Mouse (Mus musculus) brown adipose tissue, adult 24 weeks (tissue): ENCODE results near the gene Fkbp8. TPM values are rescaled to one million over a fixed set of nuclear protein-coding genes. Genes with fewer than 3 reads are reported as not detected.
A peak's percentile ranks its signal among the peaks of the same experiment; 100 is the strongest.

ENCODE experiments used
- H3K27ac ChIP-seq: fragments of 200-500 bp; replicated peaks from 2 replicates; pipeline ENCODE4 v1.5.1; 2012; ENCODE audit warnings: low read depth, mild to moderate bottlenecking, low read length
- H3K4me1 ChIP-seq: fragments of 200-500 bp; 2 replicates; pipeline ENCODE4 v1.6.1; 2012; ENCODE audit warnings: low read length, mixed read lengths; ENCODE audit not compliant: control insufficient read depth, insufficient read depth, insufficient read length
- H3K4me3 ChIP-seq: fragments of 200-500 bp; 2 replicates; pipeline ENCODE4 v1.5.1; 2012; ENCODE audit warnings: low read depth, mild to moderate bottlenecking, low read length, moderate library complexity; ENCODE audit not compliant: insufficient read depth
- polyA plus RNA-seq: library from polyadenylated mRNA; stranded (reverse); fragments of >200 nt; gene quantifications from 2 replicates; pipeline ENCODE4 v1.2.4, GENCODE M21; 2012; ENCODE audit not compliant: missing spikeins, insufficient read depth, insufficient read length

The Fkbp8 gene
- polyA plus RNA-seq, 1 experiment, result 90.9 TPM

DNA sequence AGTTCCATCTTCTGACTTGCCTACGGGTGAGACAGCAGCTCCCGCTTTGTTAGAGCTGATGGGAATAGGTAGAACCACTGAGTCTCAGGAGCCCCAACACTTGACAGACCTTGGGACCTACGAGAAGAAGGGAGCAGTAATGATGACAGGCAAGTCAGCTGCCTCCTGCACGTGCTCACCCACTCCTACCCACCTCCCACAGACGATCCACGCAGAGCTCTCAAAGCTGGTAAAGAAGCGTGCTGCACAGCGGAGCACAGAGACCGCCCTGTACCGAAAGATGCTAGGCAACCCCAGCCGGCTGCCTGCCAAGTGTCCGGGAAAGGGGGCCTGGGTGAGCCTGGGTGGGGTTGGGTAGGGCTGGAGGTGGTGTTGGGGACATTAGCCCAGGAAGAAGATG is 6.8 kb downstream of the Fkbp8 start:
- H3K27ac ChIP-seq, result no peak overlapping the region
- peaks cover 2% of the 10 kb centered on the region for H3K4me1 ChIP-seq
- H3K4me3 ChIP-seq, result no peak overlapping the region

GRCm38 (mm10) chr8:70535221-70535620 is 7.7 kb downstream of the Fkbp8 start:
- Histone ChIP-seq H3K4me1 (no peaks in the 10 kb centered on the region; the same call in 1 of the 2 replicates), H3K4me3 (no peak overlapping the region), H3K27ac (no peak overlapping the region)

DNA sequence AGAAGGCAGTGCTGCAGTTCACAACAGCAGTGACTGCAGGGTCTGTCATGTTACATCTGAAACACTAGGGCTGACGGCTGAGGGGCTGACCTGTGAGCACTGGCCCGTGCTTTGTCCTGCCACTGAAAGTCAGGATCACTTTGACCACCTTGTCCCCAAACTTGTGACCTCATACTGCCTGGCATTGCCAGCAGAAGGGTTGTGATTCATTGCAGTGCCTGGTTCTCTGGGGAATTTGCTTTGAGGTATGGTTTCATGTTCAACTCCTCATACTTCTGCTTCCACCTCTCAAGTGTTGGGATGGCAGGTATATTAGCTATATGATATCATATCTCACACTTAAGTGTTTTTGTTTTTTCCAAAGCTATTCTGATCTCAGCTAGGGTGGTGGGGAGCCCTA is 8.2 kb downstream of the Fkbp8 start:
- Histone ChIP-seq H3K4me1 (peaks cover 3% of the 10 kb centered on the region; the same call in 1 of the 2 replicates), H3K4me3 (no peak overlapping the region), H3K27ac (no peak overlapping the region)

GRCm38 (mm10) chr8:70538024-70538579 is 10.6 kb downstream of the Fkbp8 start:
- Histone ChIP-seq H3K4me3 (peak overlapping the region; percentile 61), H3K27ac (peak overlapping the region; percentile 65), H3K4me1 (peaks cover 16% of the 10 kb centered on the region)

GRCm38 (mm10) chr8:70538633-70539076 is 11.1 kb downstream of the Fkbp8 start:
- Histone ChIP-seq H3K27ac (peak overlapping the region; percentile 92), H3K4me3 (peak overlapping the region; percentile 72), H3K4me1 (peaks cover 21% of the 10 kb centered on the region)

GRCm38 (mm10) chr8:70539077-70539813 is 11.7 kb downstream of the Fkbp8 start, which contains the start of gene Ell:
TSS of gene Ell (plus strand) at chr8:70539457.
- Histone ChIP-seq H3K4me1 (peaks cover 26% of the 10 kb centered on the region), H3K4me3 (peak within 1 kb of the TSS; percentile 87), H3K27ac (peak within 1 kb of the TSS; percentile 92)

- Histone ChIP-seq H3K27ac (peak overlapping the region; percentile 89), H3K4me3 (peak overlapping the region; percentile 87), H3K4me1 (peaks cover 31% of the 10 kb centered on the region)
Observed at GRCm38 (mm10) chr8:70540013-70540506, 12.5 kb downstream of the Fkbp8 start.

DNA sequence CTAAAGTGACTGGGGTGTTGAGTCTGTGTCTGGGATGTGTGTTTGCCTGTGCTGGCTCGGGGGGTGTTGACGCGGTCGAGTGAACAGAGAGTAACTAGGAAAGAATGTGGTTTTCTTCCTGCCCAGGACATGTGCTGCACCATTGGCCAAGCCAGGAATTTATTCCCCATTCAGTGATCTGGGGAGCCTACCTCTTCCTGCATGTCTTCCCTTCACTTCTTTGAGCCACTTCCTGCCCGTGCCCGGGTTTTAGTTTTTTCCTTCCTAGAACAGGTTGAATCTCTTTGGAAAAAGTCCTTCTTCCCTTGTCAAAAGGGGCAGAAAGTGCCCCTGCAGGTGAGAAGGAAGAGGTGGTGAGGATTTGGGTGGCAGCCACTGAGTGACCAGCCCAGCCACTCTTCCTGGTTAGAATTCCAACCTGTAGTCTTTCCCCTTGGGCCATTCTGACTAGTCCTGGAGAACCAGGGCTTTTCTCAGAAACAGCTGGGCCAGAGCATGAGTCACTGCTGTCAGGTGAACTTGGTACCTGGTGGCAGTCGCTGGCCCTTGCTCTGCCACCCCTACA is 13.1 kb downstream of the Fkbp8 start:
- peaks cover 35% of the 10 kb centered on the region for H3K4me1 ChIP-seq
- H3K4me3 ChIP-seq, result peak overlapping the region; percentile 87
- H3K27ac ChIP-seq, result peak overlapping the region; percentile 7

DNA sequence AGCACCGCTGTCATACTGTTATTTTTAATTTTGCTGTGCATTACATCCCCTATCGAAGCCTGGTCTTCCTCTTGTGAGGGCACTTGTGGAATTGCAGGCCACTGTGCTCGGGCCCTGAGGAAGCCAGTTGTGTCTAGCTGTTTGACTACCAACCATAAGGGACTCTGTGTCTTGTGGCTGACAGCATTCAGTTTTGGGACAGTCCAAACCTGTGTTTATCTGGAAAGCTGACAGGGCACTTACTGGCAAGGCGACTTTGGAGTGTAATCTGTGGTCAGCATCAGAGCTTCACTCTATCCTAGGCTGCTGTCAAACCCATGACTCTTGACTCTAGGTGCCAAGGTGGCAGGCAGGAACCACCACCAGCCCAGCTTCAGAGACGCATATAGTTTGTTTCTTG is 13.6 kb downstream of the Fkbp8 start:
- Histone ChIP-seq H3K4me3 (peak overlapping the region; percentile 87), H3K27ac (0 out of 2 replicates have a peak overlapping the region, but pooled peaks have one; percentile 7), H3K4me1 (peaks cover 38% of the 10 kb centered on the region)

- Histone ChIP-seq H3K4me3 (no peak overlapping the region), H3K27ac (peak overlapping the region; percentile 83)
Observed at GRCm38 (mm10) chr8:70544200-70544687, 16.7 kb downstream of the Fkbp8 start.

DNA sequence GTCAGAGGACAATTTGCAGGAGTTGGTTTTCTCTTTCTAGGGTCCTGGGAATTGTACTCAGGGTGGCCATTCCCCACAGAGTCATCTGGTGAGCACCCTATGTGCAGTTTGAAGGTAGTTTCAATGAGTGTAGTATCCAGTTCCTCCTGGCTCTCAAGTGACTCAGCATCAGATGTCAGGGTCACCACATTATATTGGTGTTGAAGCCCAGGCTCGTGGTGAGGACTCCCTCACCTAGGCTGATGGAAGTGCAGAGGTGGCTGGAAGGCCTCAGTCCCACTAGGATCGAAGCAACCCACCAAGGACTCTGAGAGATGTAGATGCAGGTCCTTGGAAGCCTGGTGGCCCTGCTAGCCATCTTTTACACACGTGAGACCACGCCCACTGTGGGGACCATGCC is 18.9 kb downstream of the Fkbp8 start:
- Histone ChIP-seq H3K4me1 (peaks cover 44% of the 10 kb centered on the region), H3K27ac (no peak overlapping the region), H3K4me3 (no peak overlapping the region)

More at GRCm38 (mm10) chr8:70544200-70544687, 16.7 kb downstream of the Fkbp8 start:
- peaks cover 47% of the 10 kb centered on the region for H3K4me1 ChIP-seq

- H3K4me1 ChIP-seq, result peaks cover 55% of the 10 kb centered on the region
- no peak overlapping the region for H3K27ac ChIP-seq
- no peak overlapping the region for H3K4me3 ChIP-seq
Observed at GRCm38 (mm10) chr8:70547762-70548161, 20.2 kb downstream of the Fkbp8 start.

GRCm38 (mm10) chr8:70549412-70550184 is 22.1 kb downstream of the Fkbp8 start:
- H3K27ac ChIP-seq, result no peak overlapping the region
- no peak overlapping the region for H3K4me3 ChIP-seq
- H3K4me1 ChIP-seq, result peaks cover 56% of the 10 kb centered on the region

- H3K4me3 ChIP-seq, result no peak overlapping the region
- peak overlapping the region; percentile 20 for H3K27ac ChIP-seq
- peaks cover 48% of the 10 kb centered on the region for H3K4me1 ChIP-seq
Observed at GRCm38 (mm10) chr8:70551558-70552161, 24.1 kb downstream of the Fkbp8 start.
